Mouse (Mus musculus) heart, postnatal 36 days (tissue): ENCODE measurements around the gene Bcl2l11. TPM values are rescaled to one million over a fixed set of nuclear protein-coding genes. Genes with fewer than 3 reads are reported as not detected.
A peak's percentile ranks its signal among the peaks of the same experiment; 100 is the strongest.
"Not testable (repeated sequence)": the region's sequence is repeated elsewhere in the genome, so short reads cannot be mapped to it uniquely, and the experiment has no call there.

Experiments
- DNase-seq, 2 experiments: peaks; one replicate each; pipeline ENCODE4 v3.0.0; 2021 to 2022
- intact Hi-C: fragments of 180-260 bp; cut with DNase I; formaldehyde crosslinking; loops from one replicate; pipeline ENCODE4 v1.15.1; 2025
- total RNA-seq, 2 experiments: library from RNA; stranded (reverse); gene quantifications; 2 replicates each; pipeline ENCODE4 v1.2.3; 2021

The Bcl2l11 gene
- total RNA-seq: 10 to 100 TPM; 17.7 to 21.9 TPM

DNA sequence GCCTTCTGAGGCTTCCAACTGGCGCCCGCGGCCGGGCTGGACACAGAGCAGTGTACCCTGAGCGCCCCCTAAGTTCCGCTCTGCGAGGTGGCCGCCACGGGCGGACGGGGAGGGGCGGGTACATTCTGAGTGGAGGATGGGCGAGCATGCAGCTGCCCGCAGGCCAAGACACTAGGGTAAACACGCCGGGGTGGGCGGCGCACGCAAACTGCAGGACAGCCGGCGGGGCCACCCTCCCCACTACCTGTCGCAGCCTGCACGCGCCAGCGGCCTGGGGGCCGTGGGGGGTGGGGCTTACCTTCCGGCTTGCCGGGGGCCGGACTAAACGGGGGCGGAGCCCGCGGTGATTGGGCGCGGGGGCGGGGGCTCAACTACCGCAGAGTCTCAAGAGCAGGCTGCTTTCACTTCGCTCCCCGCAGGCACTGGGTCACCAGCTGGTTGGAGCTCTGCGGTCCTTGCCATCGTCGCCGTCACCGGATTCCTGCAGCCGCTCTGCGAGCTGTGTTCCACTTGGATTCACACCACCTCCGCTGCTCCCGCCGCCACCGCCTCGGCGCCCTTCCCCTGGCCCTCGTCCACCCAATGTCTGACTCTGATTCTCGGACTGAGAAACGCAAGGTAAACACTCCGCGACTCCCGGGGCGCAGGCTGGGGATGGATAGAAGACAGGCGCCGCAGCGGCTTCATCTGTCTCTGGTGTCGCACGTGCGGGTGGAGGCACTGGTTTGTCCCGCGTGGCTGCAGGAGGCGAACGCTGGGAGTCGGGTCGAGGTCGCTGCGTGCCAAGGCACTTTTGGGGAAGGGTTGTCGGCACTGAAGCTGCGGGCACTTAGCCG is at the start of gene Bcl2l11:
Bcl2l11 (plus strand) TSS at position 404 of the 836 bp plus-strand sequence.
- intact Hi-C loops: loop anchor here (2.0 kb wide), 3 partner anchors 123 to 237 kb away; no protein-coding TSS in a partner anchor
- DNase-seq: peak; percentile 96 to 98

DNA sequence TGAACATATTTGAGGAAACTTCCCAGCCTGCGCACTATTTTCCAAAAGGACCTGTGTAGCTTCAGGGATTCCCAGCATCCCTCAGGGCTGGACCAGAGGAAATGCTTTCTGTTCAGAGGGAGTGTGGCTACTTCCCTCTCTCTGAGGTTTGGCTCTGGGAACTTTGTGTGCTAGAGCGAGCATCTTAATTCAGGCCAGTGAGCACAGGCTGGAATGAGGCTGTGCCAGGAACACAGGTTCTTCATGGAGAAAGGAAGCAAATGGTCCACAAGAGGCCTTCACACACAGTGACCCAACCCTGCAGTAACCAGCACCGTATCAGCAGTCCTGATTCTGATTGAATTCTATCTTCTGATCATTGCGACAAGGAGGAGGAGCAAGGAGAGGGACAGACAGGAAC is 48.9 kb upstream of the Bcl2l11 start:
- DNase-seq: no peak
- intact Hi-C loops: no loop called here

- peak in 1 of 2 experiments; percentile 9 for DNase-seq
- intact Hi-C loops: loop anchor here (2.0 kb wide), 1 partner anchor 318 kb away; no protein-coding TSS in a partner anchor
Measured at GRCm38 (mm10) chr2:128078859-128079258, 47.0 kb upstream of the Bcl2l11 start.

GRCm38 (mm10) chr2:128079316-128079715 is 46.5 kb upstream of the Bcl2l11 start:
- intact Hi-C loops: loop anchor here (2.0 kb wide), 1 partner anchor 317 kb away; no protein-coding TSS in a partner anchor
- DNase-seq: no peak

GRCm38 (mm10) chr2:128083844-128084243 is 42.0 kb upstream of the Bcl2l11 start:
- intact Hi-C loops: no loop called here
- DNase-seq: no peak

DNA sequence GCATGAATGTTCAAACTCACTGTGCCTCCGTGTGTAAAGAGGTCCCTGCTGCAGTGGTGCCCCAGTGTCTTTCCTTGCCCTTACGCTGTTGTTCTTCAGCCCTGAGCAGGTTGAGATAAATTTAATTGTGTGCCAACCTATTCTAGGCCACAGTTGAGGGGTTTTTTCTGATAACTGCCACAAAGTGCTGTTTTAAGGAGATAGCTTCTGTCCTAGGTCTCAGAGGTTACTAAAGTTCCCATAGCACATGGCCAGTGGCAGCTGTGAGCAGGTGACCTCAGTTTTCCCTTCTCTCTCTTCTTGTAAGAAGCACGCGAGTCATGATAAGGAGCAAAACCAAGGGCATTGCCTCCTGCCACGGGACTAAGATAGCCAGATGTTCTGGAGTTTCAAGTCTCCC is 41.2 kb upstream of the Bcl2l11 start:
- no peak for DNase-seq
- intact Hi-C loops: no loop called here

DNA sequence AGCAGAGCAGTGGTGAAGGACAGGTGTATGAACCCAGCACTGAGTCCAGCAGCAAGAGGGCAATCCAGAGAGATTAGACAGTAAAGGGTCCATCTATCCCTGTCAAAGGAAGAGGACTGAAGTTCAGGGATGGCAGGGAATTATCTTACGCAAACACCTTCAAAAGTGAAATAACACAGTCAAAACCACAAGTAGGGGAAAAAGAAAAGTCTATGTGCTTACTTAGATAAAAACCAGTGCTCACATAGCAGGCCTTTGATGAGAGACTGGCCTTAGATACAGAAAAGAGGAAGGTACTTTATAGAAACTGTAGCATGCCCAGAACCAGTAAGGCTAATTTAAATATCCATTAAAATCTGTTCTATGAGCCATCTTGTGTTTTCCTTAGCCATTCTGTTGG is 40.4 kb upstream of the Bcl2l11 start:
- intact Hi-C loops: no loop called here
- DNase-seq: no peak

- intact Hi-C loops: no loop called here
- no peak for DNase-seq
Measured at GRCm38 (mm10) chr2:128086301-128086886, 39.4 kb upstream of the Bcl2l11 start.

DNA sequence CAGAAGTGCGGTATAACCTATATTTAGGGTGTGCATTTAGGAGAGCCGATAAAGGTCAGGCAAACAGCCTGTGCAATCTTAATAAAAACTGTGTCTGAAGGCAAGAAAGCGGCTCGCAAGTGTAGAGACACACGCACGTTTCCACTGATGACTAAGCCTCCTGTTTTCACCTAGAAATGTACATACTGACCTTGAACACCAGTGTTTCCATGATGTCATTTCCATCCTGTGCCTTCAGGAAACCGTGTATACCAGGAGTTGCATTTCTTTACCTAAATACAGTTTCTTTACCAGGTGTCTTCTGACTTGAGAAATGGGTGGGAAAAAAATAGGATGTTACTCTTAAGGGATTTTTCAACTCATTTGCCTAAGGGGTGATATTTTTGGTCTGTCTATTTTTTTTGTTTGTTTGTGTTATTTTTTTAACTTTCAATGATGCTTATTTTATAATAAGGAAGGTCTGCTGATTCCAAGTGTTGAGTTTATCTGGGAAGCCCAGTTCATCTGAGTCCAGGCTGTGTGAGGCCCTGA is 38.8 kb upstream of the Bcl2l11 start:
- intact Hi-C loops: no loop called here
- no peak for DNase-seq

- intact Hi-C loops: no loop called here
- no peak for DNase-seq
Measured at GRCm38 (mm10) chr2:128087798-128088545, 37.9 kb upstream of the Bcl2l11 start.

GRCm38 (mm10) chr2:128090283-128090885 is 35.5 kb upstream of the Bcl2l11 start:
- intact Hi-C loops: no loop called here
- no peak for DNase-seq

DNA sequence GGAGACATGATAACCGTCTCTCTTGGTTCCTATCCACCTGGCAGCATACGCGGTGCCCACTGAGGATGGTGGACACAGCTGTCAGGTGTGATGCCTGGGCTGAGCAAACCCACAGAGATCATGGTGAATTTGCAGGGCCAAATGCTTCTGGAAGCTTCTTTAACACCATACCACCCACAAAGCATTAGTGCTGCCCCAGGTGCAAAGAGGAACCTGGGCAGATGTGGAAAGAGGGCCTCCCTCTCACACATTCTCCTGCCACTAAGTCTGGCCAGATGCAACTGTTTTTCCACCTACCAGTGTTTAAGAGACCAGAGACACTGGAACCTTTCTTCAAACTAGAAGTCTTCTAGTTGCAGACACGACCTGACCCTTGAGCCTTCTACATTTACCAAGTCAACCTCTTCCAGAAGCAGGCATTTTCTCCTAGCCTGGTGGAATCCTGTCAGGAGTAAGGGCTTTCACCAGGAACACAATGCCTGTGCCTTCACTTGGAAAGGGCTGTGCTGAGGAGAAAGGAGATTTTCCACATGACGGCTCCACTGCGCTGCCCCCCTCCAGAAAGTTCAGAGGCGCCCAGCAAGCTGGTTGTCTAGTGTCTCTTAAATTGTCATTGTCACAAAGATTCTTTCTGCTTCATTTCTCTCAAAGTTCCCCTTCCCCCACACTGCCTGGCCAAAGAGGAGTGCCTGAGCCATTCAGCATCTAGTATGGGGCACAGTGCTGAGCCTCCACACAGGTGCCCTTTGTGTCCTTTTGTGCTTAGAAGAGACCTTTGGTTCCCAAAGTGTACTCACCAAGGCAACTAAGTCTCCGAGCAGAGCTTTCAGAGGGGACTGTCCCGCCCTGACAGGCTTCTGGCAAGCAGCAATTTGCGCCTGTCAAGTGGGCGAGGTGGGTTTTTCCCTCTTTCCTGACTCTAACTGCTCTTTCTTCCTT is 34.1 kb upstream of the Bcl2l11 start:
- intact Hi-C loops: no loop called here
- DNase-seq: no peak

DNA sequence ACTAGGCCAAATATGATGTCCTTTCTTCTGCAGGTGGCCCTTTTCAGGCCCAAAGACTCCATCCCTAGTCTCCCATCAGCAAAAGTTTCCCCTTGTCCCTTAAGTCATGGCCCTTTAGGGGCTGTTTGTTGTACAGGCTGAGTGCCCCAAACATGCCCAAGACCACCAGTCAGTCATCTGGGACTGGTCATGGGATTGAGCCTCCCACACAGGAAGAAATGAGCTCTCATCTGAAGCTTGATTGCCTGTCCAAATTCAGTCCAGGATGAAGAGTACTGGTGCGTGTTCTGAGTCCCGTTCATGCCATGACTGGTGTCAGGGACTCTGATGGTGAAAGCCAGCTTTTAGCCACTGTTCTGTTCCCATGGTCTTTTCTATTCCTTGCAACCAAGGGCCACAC is 33.4 kb upstream of the Bcl2l11 start:
- intact Hi-C loops: no loop called here
- DNase-seq: no peak

GRCm38 (mm10) chr2:128094196-128094595 is 31.6 kb upstream of the Bcl2l11 start:
- DNase-seq: no peak
- intact Hi-C loops: no loop called here

DNA sequence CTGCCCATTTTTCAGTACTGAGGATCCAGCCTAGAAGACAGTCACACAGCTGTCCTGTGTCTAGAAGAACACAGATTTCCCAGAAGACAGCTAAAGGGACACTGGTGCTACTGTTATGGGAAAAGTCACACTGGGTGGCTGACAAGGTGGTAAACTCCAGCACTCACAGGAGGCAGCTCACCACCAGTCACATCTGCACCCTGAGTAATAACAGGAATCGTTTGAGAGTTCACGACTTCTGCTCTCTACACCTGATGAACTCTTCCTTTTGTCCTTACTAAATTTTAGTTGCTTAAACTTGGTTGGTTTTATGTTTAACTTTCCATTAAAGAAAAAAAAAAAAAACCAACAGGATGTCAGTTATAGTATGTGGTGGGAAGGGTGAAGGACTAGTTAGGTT is 31.2 kb upstream of the Bcl2l11 start:
- intact Hi-C loops: no loop called here
- DNase-seq: no peak

GRCm38 (mm10) chr2:128095270-128095669 is 30.6 kb upstream of the Bcl2l11 start:
- intact Hi-C loops: no loop called here

GRCm38 (mm10) chr2:128096070-128096469 is 29.8 kb upstream of the Bcl2l11 start:
- no peak for DNase-seq
- intact Hi-C loops: no loop called here

More at GRCm38 (mm10) chr2:128095270-128095669, 30.6 kb upstream of the Bcl2l11 start:
- no peak for DNase-seq

GRCm38 (mm10) chr2:128098118-128098517 is 27.7 kb upstream of the Bcl2l11 start:
- intact Hi-C loops: not testable (repeated sequence)

DNA sequence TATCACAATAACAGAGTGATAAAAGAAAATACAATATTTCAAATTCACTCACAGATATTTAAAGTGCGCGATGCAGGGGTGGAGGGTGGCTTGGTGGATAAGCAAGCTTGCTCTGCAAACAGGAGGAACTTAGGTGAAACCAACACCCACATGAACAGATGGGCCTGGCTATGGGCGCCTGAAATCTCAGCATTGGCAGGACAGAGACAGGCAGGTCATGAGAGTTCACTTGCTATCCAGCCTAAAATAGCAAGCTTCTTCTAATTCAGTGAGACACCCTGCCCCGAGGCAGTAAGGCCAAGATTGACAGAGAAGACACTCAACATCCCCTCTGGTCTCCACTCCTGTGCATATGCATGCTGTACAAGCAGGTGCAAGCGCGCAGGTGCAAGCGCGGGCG is 23.8 kb upstream of the Bcl2l11 start:
- DNase-seq: no peak
- intact Hi-C loops: no loop called here

More at GRCm38 (mm10) chr2:128098118-128098517, 27.7 kb upstream of the Bcl2l11 start:
- not testable (repeated sequence) for DNase-seq
